Mouse (Mus musculus): ENCODE measurements at regions not wholly inside any gene's neighbourhood (a gene's known extent, or its start where the extent isn't known, plus 50 kb on each side); places are given as distances from the start of the nearest gene placed in this dataset.
A peak's percentile ranks its signal among the peaks of the same experiment; 100 is the strongest.

DNA sequence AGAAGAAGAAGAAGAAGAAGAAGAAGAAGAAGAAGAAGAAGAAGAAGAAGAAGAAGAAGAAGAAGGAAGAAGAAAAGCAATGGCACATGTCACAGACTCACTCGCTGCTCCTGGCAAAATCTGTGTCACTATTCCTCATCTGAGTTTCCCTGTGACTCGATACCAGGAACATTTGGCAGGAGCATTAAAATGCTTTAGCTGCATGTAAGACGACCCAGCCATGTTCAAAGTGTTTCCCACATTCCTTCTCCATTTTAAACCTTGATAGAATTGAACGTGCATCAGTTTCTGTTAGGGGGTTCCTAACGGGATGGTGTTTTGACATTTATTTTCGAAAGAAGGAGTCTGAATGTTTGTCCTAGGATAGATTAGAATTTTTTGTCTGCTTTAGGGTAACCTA is 51.2 kb upstream of the Pja2 start:
- Histone ChIP-seq H3K4me1 (ENCODE audit: control insufficient read depth, insufficient read depth, low read length) (no peaks in the 10 kb centered on the region), H3K9ac (ENCODE audit: low read depth, low read length) (no peak overlapping the region), H3K4me3 (ENCODE audit: low read depth, low read length) (no peak overlapping the region), H3K27me3 (replicated peaks; ENCODE audit: control insufficient read depth, insufficient read depth, low read length) (no peaks in the 10 kb centered on the region), H3K4me2 (ENCODE audit: low read depth, low read length) (no peak overlapping the region), H3K36me3 (ENCODE audit: control insufficient read depth, insufficient read depth, low read length) (no peaks in the 10 kb centered on the region), H3K27ac (replicated peaks; ENCODE audit: low read depth, low read length) (no peak overlapping the region), H3K9me3 (ENCODE audit: control insufficient read depth, low read length) (no peaks in the 10 kb centered on the region)
- DNase-seq (ENCODE audit: low spot score) (peak; percentile 65), ATAC-seq (ENCODE audit: low read depth) (no peak)
- 58% methylated on average over 6 of the region's 6 CpGs for WGBS

DNA sequence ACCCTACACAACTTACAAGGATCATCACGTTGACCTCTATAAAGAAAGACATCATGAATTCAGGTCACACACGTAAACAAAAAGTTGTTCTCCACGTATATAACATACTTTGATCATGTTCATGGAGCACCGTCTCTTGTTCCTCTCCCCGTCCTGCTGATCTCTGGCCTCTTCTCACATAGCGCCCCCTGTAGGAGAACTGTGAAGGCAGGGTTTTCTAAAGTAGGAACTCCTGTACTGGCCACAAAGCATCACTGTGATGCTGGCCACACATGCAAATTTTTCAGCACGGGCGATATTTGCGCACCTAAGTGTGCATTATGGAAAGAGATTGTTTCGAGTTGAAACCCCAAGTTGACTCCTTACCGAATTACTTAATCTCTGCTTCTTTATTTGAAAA is 51.9 kb upstream of the Pja2 start:
- Histone ChIP-seq H3K9me3 (ENCODE audit: control insufficient read depth, low read length) (no peaks in the 10 kb centered on the region), H3K9ac (ENCODE audit: low read depth, low read length) (no peak overlapping the region), H3K36me3 (ENCODE audit: control insufficient read depth, insufficient read depth, low read length) (no peaks in the 10 kb centered on the region), H3K4me3 (ENCODE audit: low read depth, low read length) (no peak overlapping the region), H3K4me1 (ENCODE audit: control insufficient read depth, insufficient read depth, low read length) (no peaks in the 10 kb centered on the region), H3K27ac (replicated peaks; ENCODE audit: low read depth, low read length) (no peak overlapping the region), H3K27me3 (replicated peaks; ENCODE audit: control insufficient read depth, insufficient read depth, low read length) (no peaks in the 10 kb centered on the region), H3K4me2 (ENCODE audit: low read depth, low read length) (no peak overlapping the region)
- ATAC-seq (ENCODE audit: low read depth) (no peak), DNase-seq (ENCODE audit: low spot score) (no peak)
- WGBS: 91% methylated on average over 11 of the region's 11 CpGs

DNA sequence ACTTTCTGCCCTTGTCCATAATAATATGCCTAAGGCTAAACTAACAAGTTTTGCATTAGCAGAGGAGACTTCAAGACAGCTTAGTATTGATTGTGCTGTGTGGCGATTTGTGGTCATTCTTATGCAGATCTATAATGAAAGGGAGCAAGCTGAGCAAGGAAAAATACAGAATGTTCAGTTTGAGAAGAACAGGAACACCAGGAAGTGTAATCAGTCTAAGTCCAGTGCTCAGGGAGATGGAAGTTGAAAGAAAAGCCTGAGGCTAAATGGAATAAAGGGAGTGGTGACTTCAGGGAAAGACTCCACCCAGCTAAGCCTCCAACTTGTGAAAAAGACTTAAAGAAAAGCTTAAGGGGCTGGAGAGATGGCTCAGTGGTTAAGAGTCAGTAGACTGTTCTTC is 58.6 kb upstream of the Pja2 start:
- DNase-seq (ENCODE audit: low spot score) (no peak), ATAC-seq (ENCODE audit: low read depth) (no peak)
- no peak overlapping the region for H3K27ac ChIP-seq (replicated peaks; ENCODE audit: low read depth, low read length)
- no peak overlapping the region for H3K9ac ChIP-seq (ENCODE audit: low read depth, low read length)
- H3K36me3 ChIP-seq (ENCODE audit: control insufficient read depth, insufficient read depth, low read length): no peaks in the 10 kb centered on the region
- no peak overlapping the region for H3K4me3 ChIP-seq (ENCODE audit: low read depth, low read length)
- H3K27me3 ChIP-seq (replicated peaks; ENCODE audit: control insufficient read depth, insufficient read depth, low read length): no peaks in the 10 kb centered on the region
- no peaks in the 10 kb centered on the region for H3K4me1 ChIP-seq (ENCODE audit: control insufficient read depth, insufficient read depth, low read length)
- no peaks in the 10 kb centered on the region for H3K9me3 ChIP-seq (ENCODE audit: control insufficient read depth, low read length)
- H3K4me2 ChIP-seq (ENCODE audit: low read depth, low read length): no peak overlapping the region
- 89% methylated on average over 1 of the region's 1 CpGs for WGBS

DNA sequence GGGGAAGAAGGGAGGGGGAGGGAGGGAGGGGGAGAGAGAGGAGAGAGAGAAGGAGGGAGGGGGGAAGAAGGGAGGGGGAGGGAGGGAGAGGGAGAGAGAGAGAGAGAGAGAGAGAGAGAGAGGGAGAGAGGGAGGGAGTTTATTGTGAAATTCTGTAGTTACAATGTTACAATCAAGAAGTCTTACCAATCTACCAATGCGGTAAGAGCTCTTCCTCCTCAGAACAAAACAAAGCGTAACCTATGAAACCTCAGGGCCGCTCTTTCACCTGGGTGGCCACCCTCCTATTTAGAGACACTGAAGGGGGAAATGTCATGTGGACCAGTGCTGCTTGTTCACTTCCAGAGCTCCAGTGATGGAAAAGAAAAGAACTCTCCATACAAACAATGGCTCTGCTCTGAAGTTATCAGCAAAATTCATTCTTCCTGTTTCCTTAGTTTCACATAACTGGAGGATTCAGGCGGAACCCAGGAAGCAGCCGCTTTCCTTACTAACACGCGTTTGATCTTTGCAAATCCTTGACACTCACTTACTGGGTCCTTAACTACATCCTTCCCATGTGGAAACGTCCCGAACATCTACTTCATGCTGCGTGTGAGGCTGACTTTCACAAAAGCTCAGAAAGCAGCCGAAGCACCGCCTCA is 65.7 kb upstream of the Pja2 start:
- ATAC-seq (ENCODE audit: low read depth) (no peak), DNase-seq (ENCODE audit: low spot score) (no peak)
- Histone ChIP-seq H3K27me3 (replicated peaks; ENCODE audit: control insufficient read depth, insufficient read depth, low read length) (no peaks in the 10 kb centered on the region), H3K9ac (ENCODE audit: low read depth, low read length) (no peak overlapping the region), H3K4me3 (ENCODE audit: low read depth, low read length) (no peak overlapping the region), H3K9me3 (ENCODE audit: control insufficient read depth, low read length) (no peaks in the 10 kb centered on the region), H3K27ac (replicated peaks; ENCODE audit: low read depth, low read length) (no peak overlapping the region), H3K4me2 (ENCODE audit: low read depth, low read length) (no peak overlapping the region), H3K4me1 (ENCODE audit: control insufficient read depth, insufficient read depth, low read length) (no peaks in the 10 kb centered on the region), H3K36me3 (ENCODE audit: control insufficient read depth, insufficient read depth, low read length) (no peaks in the 10 kb centered on the region)
- 46% methylated on average over 12 of the region's 12 CpGs for WGBS

DNA sequence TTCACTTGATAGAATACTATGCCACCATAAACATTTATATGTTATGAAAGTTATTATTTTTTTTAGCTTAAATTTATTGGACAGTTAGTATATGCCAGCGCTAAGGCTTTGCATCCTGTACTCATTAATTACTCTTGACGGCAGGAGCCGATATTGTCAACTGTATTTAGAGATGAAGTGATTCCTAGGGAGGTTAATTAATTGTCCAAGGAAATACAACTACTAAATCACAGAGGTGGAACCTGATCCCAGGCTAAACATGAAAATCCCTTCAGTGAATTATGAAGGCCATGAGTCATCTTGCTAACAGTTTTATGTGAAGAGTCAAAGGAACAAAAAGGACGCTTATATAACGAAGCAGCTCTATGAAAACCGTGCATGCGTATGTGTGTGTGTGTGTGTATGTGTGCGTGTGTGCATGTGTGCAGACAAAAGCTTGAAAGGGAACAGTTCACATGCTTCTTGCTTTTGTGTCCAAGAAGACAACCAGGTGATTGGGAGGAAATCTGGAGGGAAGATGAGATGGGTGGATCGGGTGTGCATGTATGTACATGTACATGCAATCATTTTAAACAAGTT is 66.5 kb upstream of the Pja2 start:
- no peaks in the 10 kb centered on the region for H3K4me1 ChIP-seq (ENCODE audit: control insufficient read depth, insufficient read depth, low read length)
- no peak overlapping the region for H3K27ac ChIP-seq (replicated peaks; ENCODE audit: low read depth, low read length)
- no peak overlapping the region for H3K9ac ChIP-seq (ENCODE audit: low read depth, low read length)
- no peak for ATAC-seq (ENCODE audit: low read depth)
- WGBS: 77% methylated on average over 9 of the region's 9 CpGs
- 0 out of 2 replicates have a peak, but pooled peaks cover 3% of the 10 kb centered on the region for H3K9me3 ChIP-seq (ENCODE audit: control insufficient read depth, low read length)
- H3K4me2 ChIP-seq (ENCODE audit: low read depth, low read length): no peak overlapping the region
- no peaks in the 10 kb centered on the region for H3K27me3 ChIP-seq (replicated peaks; ENCODE audit: control insufficient read depth, insufficient read depth, low read length)
- no peak for DNase-seq (ENCODE audit: low spot score)
- no peak overlapping the region for H3K4me3 ChIP-seq (ENCODE audit: low read depth, low read length)
- no peaks in the 10 kb centered on the region for H3K36me3 ChIP-seq (ENCODE audit: control insufficient read depth, insufficient read depth, low read length)

DNA sequence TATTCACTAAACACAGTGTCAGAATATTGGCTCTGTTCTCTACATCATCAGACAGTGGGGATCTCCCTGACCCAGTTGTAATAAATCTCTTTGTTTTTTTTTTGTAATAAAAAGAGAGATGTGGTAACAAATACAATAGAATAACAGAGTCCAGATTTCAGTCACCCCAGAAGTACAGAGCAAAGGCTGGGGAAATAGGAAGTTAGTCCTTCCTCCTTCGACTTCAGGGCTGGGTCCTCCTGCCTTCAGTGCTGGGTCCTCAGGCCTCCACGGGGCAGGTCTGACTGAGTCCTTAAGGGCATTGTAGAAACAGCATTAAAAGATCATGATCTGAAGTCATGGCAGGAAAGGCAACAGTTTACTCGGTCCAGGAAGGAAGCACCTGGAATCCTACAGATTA is 67.0 kb upstream of the Pja2 start:
- Histone ChIP-seq H3K27me3 (replicated peaks; ENCODE audit: control insufficient read depth, insufficient read depth, low read length) (no peaks in the 10 kb centered on the region), H3K9me3 (ENCODE audit: control insufficient read depth, low read length) (0 out of 2 replicates have a peak, but pooled peaks cover 5% of the 10 kb centered on the region), H3K4me2 (ENCODE audit: low read depth, low read length) (no peak overlapping the region), H3K27ac (replicated peaks; ENCODE audit: low read depth, low read length) (no peak overlapping the region), H3K4me1 (ENCODE audit: control insufficient read depth, insufficient read depth, low read length) (no peaks in the 10 kb centered on the region), H3K4me3 (ENCODE audit: low read depth, low read length) (no peak overlapping the region), H3K36me3 (ENCODE audit: control insufficient read depth, insufficient read depth, low read length) (no peaks in the 10 kb centered on the region), H3K9ac (ENCODE audit: low read depth, low read length) (no peak overlapping the region)
- no peak for ATAC-seq (ENCODE audit: low read depth)
- no peak for DNase-seq (ENCODE audit: low spot score)
- 61% methylated on average over 3 of the region's 3 CpGs for WGBS

DNA sequence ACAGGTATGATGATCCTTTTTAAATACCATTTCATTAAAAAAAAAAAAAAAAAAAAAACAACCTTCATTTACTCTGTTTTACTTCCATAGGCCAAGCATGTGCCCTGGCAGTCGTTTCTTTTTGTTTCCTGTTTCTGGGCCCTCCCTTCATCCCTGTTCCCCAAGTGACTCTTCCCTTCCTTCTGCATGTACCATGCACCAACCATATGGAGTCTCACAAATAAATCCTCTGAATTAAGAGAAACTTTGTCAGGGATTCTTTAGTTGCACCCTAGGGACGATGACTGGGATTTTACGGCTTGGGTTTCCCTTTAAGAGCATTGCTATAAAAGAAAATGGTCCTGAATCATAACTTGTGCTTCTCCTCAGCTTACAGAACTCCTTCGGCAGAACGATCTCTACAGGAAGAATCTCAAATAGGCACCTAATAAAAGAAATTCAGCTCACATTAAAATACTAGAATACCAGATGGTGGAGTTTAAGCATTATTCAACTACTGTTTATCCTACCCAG is 75.1 kb upstream of the Pja2 start:
- no peak overlapping the region for H3K4me3 ChIP-seq (ENCODE audit: low read depth, low read length)
- 0 out of 2 replicates have a peak, but pooled peaks cover 5% of the 10 kb centered on the region for H3K9me3 ChIP-seq (ENCODE audit: control insufficient read depth, low read length)
- no peak for DNase-seq (ENCODE audit: low spot score)
- H3K4me1 ChIP-seq (ENCODE audit: control insufficient read depth, insufficient read depth, low read length): peaks cover 13% of the 10 kb centered on the region
- H3K27me3 ChIP-seq (replicated peaks; ENCODE audit: control insufficient read depth, insufficient read depth, low read length): no peaks in the 10 kb centered on the region
- peak overlapping the region; percentile 35; the same call in 1 of the 2 replicates for H3K4me2 ChIP-seq (ENCODE audit: low read depth, low read length)
- H3K9ac ChIP-seq (ENCODE audit: low read depth, low read length): no peak overlapping the region
- WGBS: 39% methylated on average over 5 of the region's 5 CpGs
- no peak for ATAC-seq (ENCODE audit: low read depth)
- 0 out of 2 replicates have a peak overlapping the region, but pooled peaks have one; percentile 28 for H3K27ac ChIP-seq (replicated peaks; ENCODE audit: low read depth, low read length)
- no peaks in the 10 kb centered on the region for H3K36me3 ChIP-seq (ENCODE audit: control insufficient read depth, insufficient read depth, low read length)

DNA sequence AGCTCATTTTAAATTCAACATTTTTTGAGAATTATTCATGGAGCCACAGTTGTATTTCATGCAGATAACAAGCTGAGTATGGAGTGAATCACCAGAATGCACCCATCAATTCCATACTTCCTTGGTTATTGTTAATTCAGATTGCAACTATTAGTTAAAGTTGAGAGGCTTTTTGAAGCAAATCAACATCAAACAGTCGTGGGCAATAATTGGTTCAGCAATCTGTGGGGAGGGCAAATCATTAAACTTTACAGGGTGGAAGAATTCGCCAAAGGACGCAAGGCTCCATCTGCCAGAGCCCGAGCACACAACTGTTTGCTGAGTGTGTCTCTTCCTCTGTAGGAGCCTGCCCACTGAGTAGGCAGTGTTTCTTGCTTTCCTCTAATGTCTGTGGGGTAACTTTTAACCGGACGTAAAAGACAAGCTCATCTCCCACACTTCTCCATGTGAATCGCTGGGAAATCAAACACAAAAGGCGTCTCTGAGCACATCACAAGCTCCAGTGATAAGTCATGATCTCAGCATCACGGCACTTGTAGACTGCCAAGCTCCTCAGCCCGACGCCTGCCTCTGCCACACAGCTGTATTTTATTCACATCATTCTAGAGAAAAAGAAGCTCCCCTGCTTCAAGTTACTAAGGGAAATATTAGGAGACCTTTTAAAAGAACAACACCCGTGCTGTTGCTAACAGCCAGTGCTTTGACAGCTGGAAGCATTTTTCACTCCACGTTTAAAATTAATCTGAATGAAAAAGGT is 75.7 kb upstream of the Pja2 start:
- no peaks in the 10 kb centered on the region for H3K27me3 ChIP-seq (replicated peaks; ENCODE audit: control insufficient read depth, insufficient read depth, low read length)
- no peak overlapping the region for H3K9ac ChIP-seq (ENCODE audit: low read depth, low read length)
- H3K27ac ChIP-seq (replicated peaks; ENCODE audit: low read depth, low read length): peak overlapping the region; percentile 70; the same call in 1 of the 2 replicates
- ATAC-seq (ENCODE audit: low read depth): no peak
- H3K4me1 ChIP-seq (ENCODE audit: control insufficient read depth, insufficient read depth, low read length): peaks cover 13% of the 10 kb centered on the region
- peak overlapping the region; percentile 35; the same call in 1 of the 2 replicates for H3K4me2 ChIP-seq (ENCODE audit: low read depth, low read length)
- H3K4me3 ChIP-seq (ENCODE audit: low read depth, low read length): no peak overlapping the region
- no peaks in the 10 kb centered on the region for H3K36me3 ChIP-seq (ENCODE audit: control insufficient read depth, insufficient read depth, low read length)
- 0 out of 2 replicates have a peak, but pooled peaks cover 5% of the 10 kb centered on the region for H3K9me3 ChIP-seq (ENCODE audit: control insufficient read depth, low read length)
- peak; percentile 55 for DNase-seq (ENCODE audit: low spot score)
- WGBS: 35% methylated on average over 13 of the region's 13 CpGs
